Mouse (Mus musculus) liver, postnatal 0 days (tissue): ENCODE data around the gene Mapkapk5. TPM values are rescaled to one million over a fixed set of nuclear protein-coding genes. Genes with fewer than 3 reads are reported as not detected.
"Not testable (repeated sequence)": the region's sequence is repeated elsewhere in the genome, so short reads cannot be mapped to it uniquely, and the experiment has no call there.

Experiments
- ATAC-seq: fragments of 200-750 bp; cut with Nextera tagmentation; 2 replicates; pipeline ENCODE4 v1.8.0; 2017; ENCODE audit warnings: mild to moderate bottlenecking, moderate library complexity
- DNase-seq: peaks from one replicate; pipeline ENCODE4 v3.0.0-alpha.2; 2016
- H3K27ac ChIP-seq: fragments of 300-500 bp; sonication (generic); 2 replicates; pipeline ENCODE4 v1.5.1; 2014; ENCODE audit warnings: antibody characterized with exemption, moderate library complexity, mild to moderate bottlenecking, low read depth
- H3K27me3 ChIP-seq: fragments of 300-500 bp; sonication (generic); 2 replicates; pipeline ENCODE4 v1.6.1; 2014; ENCODE audit warnings: low read length, control low read depth, mixed read lengths; ENCODE audit not compliant: insufficient read depth
- H3K36me3 ChIP-seq: fragments of 300-500 bp; sonication (generic); replicated peaks from 2 replicates; pipeline ENCODE4 v1.6.1; 2014; ENCODE audit warnings: mild to moderate bottlenecking, control low read depth, low read length, moderate library complexity, mixed read lengths; ENCODE audit not compliant: insufficient read depth
- H3K4me1 ChIP-seq: fragments of 300-500 bp; sonication (generic); 2 replicates; pipeline ENCODE4 v1.6.1; 2014; ENCODE audit warnings: antibody characterized with exemption, mild to moderate bottlenecking, control low read depth; ENCODE audit not compliant: insufficient read depth
- H3K4me2 ChIP-seq: fragments of 300-500 bp; sonication (generic); 2 replicates; pipeline ENCODE4 v1.6.1; 2014; ENCODE audit warnings: low read depth, mild to moderate bottlenecking, low read length, moderate library complexity, mixed read lengths
- H3K4me3 ChIP-seq: fragments of 300-500 bp; sonication (generic); 2 replicates; pipeline ENCODE4 v1.5.1; 2014; ENCODE audit warnings: low read depth, low read length
- H3K9ac ChIP-seq: fragments of 300-500 bp; sonication (generic); replicated peaks from 2 replicates; pipeline ENCODE4 v1.6.1; 2014; ENCODE audit warnings: mild to moderate bottlenecking, moderate library complexity
- H3K9me3 ChIP-seq: fragments of 300-500 bp; sonication (generic); 2 replicates; pipeline ENCODE4 v1.6.1; 2016; ENCODE audit warnings: mild to moderate bottlenecking, control low read depth, low read length, mixed read lengths
- CTCF ChIP-seq: sonication (generic); IDR thresholded peaks from 2 replicates; pipeline ENCODE4 v1.5.1; 2016; ENCODE audit warnings: antibody characterized with exemption, low read depth
- EP300 ChIP-seq: IDR thresholded peaks from 2 replicates; pipeline ENCODE4 v1.6.1; 2016; ENCODE audit warnings: antibody characterized with exemption, low read depth, mild to moderate bottlenecking
- WGBS: fragments of 180-500 bp; shearing (Covaris S2); extraction: QIAGEN DNeasy Blood & Tissue Kit; methylation state at CpG from one replicate; pipeline ENCODE4 v1.1.7; 2014; ENCODE audit not compliant: insufficient replicate concordance; 5-methylcytosine and 5-hydroxymethylcytosine counted together
- polyA plus RNA-seq: library from polyadenylated mRNA; unstranded; fragments of >200 nt; fragmentation: Nextera tagmentation; extraction: Ambion mirVana; gene quantifications from 2 replicates; pipeline ENCODE4 v1.2.1, GENCODE M21; 2015

Gene Mapkapk5
- polyA plus RNA-seq, 1 experiment from 2014 or later, result 18.1 TPM

DNA sequence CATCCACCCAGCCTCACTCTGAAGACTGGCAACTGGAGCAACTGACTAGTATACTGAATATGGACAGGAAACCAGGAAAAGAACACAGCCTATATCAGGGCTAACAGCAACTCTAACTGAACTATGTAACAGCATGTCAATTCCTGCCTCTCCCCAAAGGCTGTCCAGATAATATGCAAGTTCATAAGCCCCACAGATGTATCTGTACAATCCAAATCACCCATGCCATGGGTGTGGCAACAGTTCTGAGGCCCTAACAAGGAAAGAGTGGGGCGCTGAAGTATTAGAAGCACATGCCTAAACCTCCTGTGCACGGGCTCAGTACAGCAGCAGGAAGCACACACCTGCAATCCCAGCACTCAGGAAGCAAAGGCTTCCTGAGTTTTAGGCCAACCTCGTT lies 10.6 kb downstream of the Mapkapk5 start:
- Histone ChIP-seq H3K36me3 (peaks cover 64% of the 10 kb centered on the region), H3K27ac (no peak overlapping the region), H3K4me3 (no peak overlapping the region), H3K27me3 (no peaks in the 10 kb centered on the region), H3K9ac (no peak overlapping the region), H3K4me2 (no peak overlapping the region), H3K4me1 (no peaks in the 10 kb centered on the region), H3K9me3 (no peaks in the 10 kb centered on the region)
- 55% methylated on average over 3 of the region's 3 CpGs for WGBS
- no peak for DNase-seq
- peak; percentile 72 for ATAC-seq
- TF ChIP-seq CTCF (no peak), EP300 (0 out of 2 replicates have a peak, but pooled peaks have one; percentile 33)

DNA sequence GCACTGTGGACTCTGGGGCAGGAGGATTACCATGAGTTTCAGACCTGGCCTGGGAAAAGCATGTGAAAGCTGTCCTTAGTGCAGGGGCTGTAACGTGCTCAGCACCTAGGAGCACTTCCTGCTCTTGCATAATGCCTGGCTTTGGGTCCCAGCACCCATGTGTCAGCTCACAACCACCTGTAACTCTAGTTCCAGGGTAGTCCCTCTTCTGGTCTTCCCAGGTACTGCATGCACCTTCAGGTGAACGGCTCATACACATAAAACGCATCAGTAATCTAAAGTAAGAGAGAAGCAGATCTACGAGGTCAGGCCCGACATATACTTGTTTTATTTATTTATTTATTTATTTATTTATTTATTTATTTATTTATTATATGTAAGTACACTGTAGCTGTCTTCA lies 11.2 kb downstream of the Mapkapk5 start:
- no peak overlapping the region for H3K9ac ChIP-seq
- H3K27me3 ChIP-seq, result no peaks in the 10 kb centered on the region
- H3K4me3 ChIP-seq, result no peak overlapping the region
- H3K36me3 ChIP-seq, result peaks cover 69% of the 10 kb centered on the region
- no peak for DNase-seq
- 80% methylated on average over 5 of the region's 5 CpGs for WGBS
- no peak overlapping the region for H3K4me2 ChIP-seq
- no peaks in the 10 kb centered on the region for H3K9me3 ChIP-seq
- 0 out of 2 replicates have a peak, but pooled peaks have one; percentile 19 for ATAC-seq
- TF ChIP-seq EP300 (no peak), CTCF (peak; percentile 59)
- H3K27ac ChIP-seq, result no peak overlapping the region
- no peaks in the 10 kb centered on the region for H3K4me1 ChIP-seq

DNA sequence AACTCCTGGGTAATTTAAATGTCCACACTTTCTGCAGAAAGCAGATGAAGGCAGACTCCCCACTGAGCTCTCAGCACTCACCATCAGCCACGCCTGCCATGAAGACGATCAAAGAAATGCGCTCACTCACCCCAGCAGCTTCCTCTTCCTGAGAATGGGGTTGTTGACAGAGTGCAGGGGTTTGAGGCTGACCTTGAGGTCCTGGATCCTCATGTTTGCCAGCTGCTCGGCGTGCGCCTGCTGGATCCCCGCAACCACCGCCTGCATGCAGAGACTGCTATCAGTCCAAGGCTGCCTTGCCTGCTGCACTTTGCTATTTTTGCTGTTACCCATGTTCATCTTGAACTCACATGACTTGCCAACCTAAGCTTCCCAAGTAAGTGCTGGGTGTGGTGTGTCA lies 18.7 kb downstream of the Mapkapk5 start:
- H3K4me2 ChIP-seq, result no peak overlapping the region
- H3K9ac ChIP-seq, result no peak overlapping the region
- no peak for ATAC-seq
- no peak overlapping the region for H3K4me3 ChIP-seq
- TF ChIP-seq CTCF (no peak), EP300 (no peak)
- H3K36me3 ChIP-seq, result peaks cover 74% of the 10 kb centered on the region
- DNase-seq, result no peak
- H3K4me1 ChIP-seq, result no peaks in the 10 kb centered on the region
- H3K27me3 ChIP-seq, result no peaks in the 10 kb centered on the region
- no peaks in the 10 kb centered on the region for H3K9me3 ChIP-seq
- no peak overlapping the region for H3K27ac ChIP-seq
- WGBS, result 84% methylated on average over 8 of the region's 8 CpGs

GRCm38 (mm10) chr5:121526526-121526925 lies 19.2 kb downstream of the Mapkapk5 start:
- peaks cover 76% of the 10 kb centered on the region for H3K36me3 ChIP-seq
- DNase-seq, result no peak
- 87% methylated on average over 7 of the region's 7 CpGs for WGBS
- H3K4me2 ChIP-seq, result no peak overlapping the region
- no peak for ATAC-seq
- H3K27ac ChIP-seq, result no peak overlapping the region
- no peaks in the 10 kb centered on the region for H3K9me3 ChIP-seq
- no peak overlapping the region for H3K4me3 ChIP-seq
- H3K27me3 ChIP-seq, result no peaks in the 10 kb centered on the region
- no peaks in the 10 kb centered on the region for H3K4me1 ChIP-seq
- TF ChIP-seq EP300 (no peak), CTCF (no peak)
- H3K9ac ChIP-seq, result no peak overlapping the region

DNA sequence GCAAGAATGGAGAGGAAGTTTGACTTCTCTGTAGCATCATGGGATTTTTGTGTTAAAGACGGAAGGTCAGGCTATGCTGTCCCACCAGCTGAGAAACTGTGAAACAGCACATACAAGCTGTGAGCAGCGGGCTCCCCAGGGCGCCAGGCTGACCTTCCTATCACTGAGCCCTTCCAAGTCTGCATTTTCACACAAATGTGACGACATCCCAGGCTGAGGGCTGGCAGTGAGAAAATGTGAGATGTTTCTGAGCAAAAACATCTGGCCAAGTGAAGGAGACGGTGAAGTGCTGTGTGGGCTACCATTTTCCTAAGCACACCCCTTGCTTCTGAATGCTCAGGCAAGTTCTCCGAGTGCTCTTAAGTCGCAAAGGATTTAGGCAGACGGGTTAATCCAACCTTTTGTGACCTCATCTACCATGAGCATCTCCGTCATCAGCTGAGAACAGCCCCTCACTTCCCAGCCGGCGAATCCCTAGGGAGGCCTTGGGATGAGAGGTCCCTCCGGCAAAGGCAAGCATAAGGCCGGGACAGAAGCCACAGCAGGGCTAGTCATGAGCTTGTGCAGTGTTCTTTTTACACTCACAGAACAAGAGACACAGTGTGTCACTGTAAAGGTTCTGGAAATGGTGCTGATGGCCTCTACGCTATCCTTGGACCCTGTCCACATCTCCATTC lies 19.8 kb downstream of the Mapkapk5 start:
- Histone ChIP-seq H3K4me1 (no peaks in the 10 kb centered on the region), H3K4me3 (no peak overlapping the region), H3K36me3 (peaks cover 76% of the 10 kb centered on the region), H3K9ac (no peak overlapping the region), H3K27me3 (no peaks in the 10 kb centered on the region), H3K27ac (no peak overlapping the region), H3K4me2 (no peak overlapping the region), H3K9me3 (no peaks in the 10 kb centered on the region)
- ATAC-seq, result no peak
- no peak for TF ChIP-seq EP300
- TF ChIP-seq CTCF, result no peak
- WGBS, result 86% methylated on average over 14 of the region's 14 CpGs
- DNase-seq, result no peak

DNA sequence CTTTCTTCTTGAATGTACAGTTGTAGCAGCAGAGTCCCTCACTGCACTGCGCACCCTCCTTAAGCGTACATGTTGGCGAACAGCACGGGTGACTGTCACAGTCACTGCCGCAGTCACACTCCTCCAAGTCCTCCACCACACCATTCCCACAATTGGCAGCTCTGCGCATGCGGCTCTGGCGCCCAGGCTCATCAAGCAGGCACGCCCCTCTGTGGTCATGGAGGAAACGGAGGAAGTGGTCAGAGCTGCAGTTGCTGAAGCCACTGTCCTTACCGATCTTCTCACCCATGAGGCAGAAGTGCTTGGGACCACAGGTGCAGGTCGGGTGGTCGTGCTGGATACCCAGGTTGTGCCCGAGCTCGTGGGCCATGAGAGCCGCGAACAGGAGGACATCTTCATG lies 25.9 kb downstream of the Mapkapk5 start:
- ATAC-seq (0 out of 2 replicates have a peak, but pooled peaks have one; percentile 25), DNase-seq (peak; percentile 36)
- H3K27ac ChIP-seq, H3K9me3 ChIP-seq, H3K4me3 ChIP-seq, H3K4me1 ChIP-seq, H3K9ac ChIP-seq, H3K27me3 ChIP-seq, H3K4me2 ChIP-seq: not testable (repeated sequence)
- 54% methylated on average over 10 of the region's 17 CpGs for WGBS
- H3K36me3 ChIP-seq, result peaks cover 26% of the 10 kb centered on the region
